Mouse (Mus musculus): Measurements from ENCODE around the gene Nenf.

GRCm38 (mm10) chr1:191263471-191263870 lies 54.5 kb downstream of the Nenf start:
- TF ChIP-seq POLR2A (IDR thresholded peaks at IDR 0.05; ENCODE audit: extremely low read depth, insufficient read depth, low read length) (no peak), CTCF (IDR thresholded peaks at IDR 0.05; ENCODE audit: low read depth, low read length) (no peak)
